Mouse (Mus musculus): Measurements from ENCODE around the gene Hist1h2ac. TPM values are rescaled to one million over a fixed set of nuclear protein-coding genes. Genes with fewer than 3 reads are reported as not detected.
A peak's percentile ranks its signal among the peaks of the same experiment; 100 is the strongest.

Gene Hist1h2ac
- polyA plus RNA-seq, 1 experiment from 2014 or later = 0.74 TPM

DNA sequence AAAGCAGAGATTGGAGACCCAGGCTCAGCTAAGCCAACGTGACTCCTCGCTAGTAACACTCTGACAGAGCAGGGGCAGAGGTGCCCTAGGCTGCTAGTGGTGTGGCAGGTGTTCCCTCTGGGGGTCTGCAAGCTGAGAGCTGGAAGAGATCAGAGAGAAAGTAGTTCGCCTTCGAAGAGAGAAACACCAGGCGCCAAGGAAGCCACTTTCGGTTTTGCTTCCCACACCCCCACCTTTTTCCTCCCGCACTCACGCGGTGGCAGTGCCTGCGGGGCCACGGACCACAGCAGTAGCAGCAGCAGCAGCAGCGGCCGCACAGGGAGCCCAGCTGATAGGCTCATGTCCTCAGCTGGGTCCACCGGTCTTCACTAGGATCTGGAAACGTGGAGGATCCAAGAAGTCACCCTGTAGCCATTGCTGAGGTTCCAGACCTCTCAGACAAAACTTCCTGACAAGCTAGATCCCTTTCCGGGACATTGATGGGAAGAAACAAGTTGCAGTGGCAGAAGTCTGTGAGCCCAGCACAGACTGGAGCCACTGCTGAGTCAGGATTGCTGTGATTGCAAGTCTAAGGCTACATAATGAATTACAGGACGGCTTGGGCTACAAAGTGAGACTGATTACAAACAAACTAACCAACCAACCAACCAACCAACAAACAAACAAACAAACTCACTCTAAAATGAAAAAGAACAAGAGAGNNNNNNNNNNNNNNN lies 26.8 kb upstream of the Hist1h2ac start, which contains the start of gene Hfe:
Gene Hfe (minus strand): TSS at position 481 of the 716 bp plus-strand sequence.
- ATAC-seq (ENCODE audit: low FRiP score, low TSS enrichment) = peak; percentile 75
- DNase-seq (ENCODE audit: low spot score) = peak; percentile 75
- TF ChIP-seq CTCF (IDR thresholded peaks at IDR 0.05; ENCODE audit: low read depth) (no peak), EP300 (optimal IDR thresholded peaks at IDR 0.05) (no peak)
- peak within 1 kb of the TSS; percentile 79 for H3K4me2 ChIP-seq (replicated peaks; ENCODE audit: low read depth)
- H3K9me3 ChIP-seq (ENCODE audit: control insufficient read depth, low read length) = no peaks in the 10 kb centered on the region
- H3K36me3 ChIP-seq (ENCODE audit: control insufficient read depth, insufficient read depth, low read length) = no peaks in the 10 kb centered on the region
- no peaks in the 10 kb centered on the region for H3K4me1 ChIP-seq (replicated peaks; ENCODE audit: control insufficient read depth, insufficient read depth)
- peak within 1 kb of the TSS; percentile 78 for H3K9ac ChIP-seq (ENCODE audit: low read length)
- H3K27ac ChIP-seq (replicated peaks) = peak within 1 kb of the TSS; percentile 58
- peak within 1 kb of the TSS; percentile 52 for H3K4me3 ChIP-seq (ENCODE audit: low read depth, low read length)
- WGBS = 3% methylated on average over 17 of the region's 17 CpGs
- H3K27me3 ChIP-seq (ENCODE audit: control insufficient read depth, insufficient read depth, low read length) = no peaks in the 10 kb centered on the region

DNA sequence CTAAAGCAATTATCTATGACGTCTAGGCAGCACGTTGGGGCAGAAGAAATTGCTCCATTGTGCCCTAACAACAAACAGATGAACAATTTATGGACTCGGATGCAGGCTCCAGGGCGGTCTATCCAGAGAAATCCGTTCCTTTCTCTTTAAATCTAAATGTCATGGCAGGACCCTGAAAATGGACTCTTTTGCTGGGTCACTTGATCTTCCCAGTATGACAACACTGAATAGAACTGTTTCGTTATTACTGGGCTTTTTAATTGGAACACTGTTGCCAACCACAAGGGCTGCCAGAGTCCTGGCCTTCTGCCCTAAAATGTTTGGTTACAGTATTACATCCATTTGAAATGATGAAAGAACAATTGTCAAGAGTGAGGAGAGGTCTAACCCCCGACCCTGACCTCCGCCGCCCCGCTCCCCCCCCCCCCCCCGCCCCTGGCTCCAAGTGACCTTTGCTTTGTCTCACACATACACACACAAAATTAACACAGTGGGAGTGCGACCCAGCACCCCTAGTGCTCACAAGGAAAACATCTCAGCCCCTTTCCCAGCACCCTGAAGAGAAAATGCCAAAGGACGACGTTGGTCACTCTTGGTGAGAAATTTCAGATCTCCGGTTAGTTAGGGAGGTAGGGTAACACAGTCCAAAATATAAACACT lies 26.1 kb upstream of the Hist1h2ac start:
- ATAC-seq (ENCODE audit: low FRiP score, low TSS enrichment) = no peak; the same call in 1 of the 2 replicates
- Histone ChIP-seq H3K9ac (ENCODE audit: low read length) (peak overlapping the region; percentile 78), H3K27me3 (ENCODE audit: control insufficient read depth, insufficient read depth, low read length) (no peaks in the 10 kb centered on the region), H3K4me2 (replicated peaks; ENCODE audit: low read depth) (peak overlapping the region; percentile 79), H3K36me3 (ENCODE audit: control insufficient read depth, insufficient read depth, low read length) (no peaks in the 10 kb centered on the region), H3K27ac (replicated peaks) (peak overlapping the region; percentile 58), H3K4me1 (replicated peaks; ENCODE audit: control insufficient read depth, insufficient read depth) (no peaks in the 10 kb centered on the region), H3K9me3 (ENCODE audit: control insufficient read depth, low read length) (no peaks in the 10 kb centered on the region), H3K4me3 (ENCODE audit: low read depth, low read length) (peak overlapping the region; percentile 52)
- 26% methylated on average over 15 of the region's 15 CpGs for WGBS
- DNase-seq (ENCODE audit: low spot score) = no peak
- TF ChIP-seq CTCF (IDR thresholded peaks at IDR 0.05; ENCODE audit: low read depth) (no peak), EP300 (optimal IDR thresholded peaks at IDR 0.05) (no peak)

DNA sequence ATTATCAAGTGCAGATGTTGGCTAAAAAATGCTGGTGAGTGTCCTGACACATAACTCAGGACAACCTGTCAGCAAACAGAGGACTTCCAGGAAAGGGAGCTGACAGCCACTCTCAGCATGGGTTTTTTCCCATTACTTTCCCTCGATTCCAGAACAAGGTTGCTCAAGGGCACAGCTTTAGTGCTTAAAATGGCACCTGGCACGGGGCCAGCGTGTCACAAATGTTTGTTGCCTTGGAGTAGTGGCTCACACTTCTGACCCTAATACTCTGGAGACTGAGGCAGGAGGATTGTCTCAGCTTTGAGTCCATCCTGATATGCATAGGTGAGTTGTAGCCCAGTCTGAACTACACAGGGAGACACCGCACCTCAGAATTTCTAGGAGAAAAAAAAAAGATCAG lies 24.9 kb upstream of the Hist1h2ac start:
- Histone ChIP-seq H3K9me3 (ENCODE audit: control insufficient read depth, low read length) (no peaks in the 10 kb centered on the region), H3K4me1 (replicated peaks; ENCODE audit: control insufficient read depth, insufficient read depth) (no peaks in the 10 kb centered on the region), H3K9ac (ENCODE audit: low read length) (no peak overlapping the region), H3K27me3 (ENCODE audit: control insufficient read depth, insufficient read depth, low read length) (no peaks in the 10 kb centered on the region), H3K36me3 (ENCODE audit: control insufficient read depth, insufficient read depth, low read length) (no peaks in the 10 kb centered on the region), H3K4me2 (replicated peaks; ENCODE audit: low read depth) (no peak overlapping the region), H3K4me3 (ENCODE audit: low read depth, low read length) (no peak overlapping the region; the same call in 1 of the 2 replicates), H3K27ac (replicated peaks) (no peak overlapping the region)
- TF ChIP-seq EP300 (optimal IDR thresholded peaks at IDR 0.05) (no peak), CTCF (IDR thresholded peaks at IDR 0.05; ENCODE audit: low read depth) (no peak)
- DNase-seq (ENCODE audit: low spot score) (no peak), ATAC-seq (ENCODE audit: low FRiP score, low TSS enrichment) (no peak)
- 72% methylated on average over 4 of the region's 4 CpGs for WGBS

DNA sequence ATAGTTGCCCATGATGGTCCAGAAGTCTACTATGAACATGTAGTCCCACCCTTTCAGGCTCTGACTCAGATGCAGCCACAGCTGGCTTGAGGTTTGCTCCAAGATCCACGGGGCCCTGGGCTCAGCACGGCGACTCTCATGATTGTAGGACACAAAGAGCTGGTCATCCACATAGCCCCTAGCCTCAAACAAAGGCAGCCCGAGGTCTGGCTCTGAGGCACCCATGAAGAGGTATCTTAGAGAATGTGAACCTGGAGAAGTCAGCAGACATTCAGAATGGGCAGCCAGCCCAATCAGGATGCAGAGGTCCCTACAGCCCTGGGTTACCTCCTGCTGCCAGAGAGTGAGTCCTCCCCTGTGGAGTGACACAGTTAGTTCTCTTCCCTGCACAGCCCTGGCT lies 24.3 kb upstream of the Hist1h2ac start:
- no peak overlapping the region for H3K9ac ChIP-seq (ENCODE audit: low read length)
- no peaks in the 10 kb centered on the region for H3K9me3 ChIP-seq (ENCODE audit: control insufficient read depth, low read length)
- 87% methylated on average over 4 of the region's 4 CpGs for WGBS
- H3K36me3 ChIP-seq (ENCODE audit: control insufficient read depth, insufficient read depth, low read length) = no peaks in the 10 kb centered on the region
- H3K27me3 ChIP-seq (ENCODE audit: control insufficient read depth, insufficient read depth, low read length) = no peaks in the 10 kb centered on the region
- no peak overlapping the region for H3K4me2 ChIP-seq (replicated peaks; ENCODE audit: low read depth)
- TF ChIP-seq CTCF (IDR thresholded peaks at IDR 0.05; ENCODE audit: low read depth) (no peak), EP300 (optimal IDR thresholded peaks at IDR 0.05) (no peak)
- ATAC-seq (ENCODE audit: low FRiP score, low TSS enrichment) (no peak), DNase-seq (ENCODE audit: low spot score) (no peak)
- no peak overlapping the region for H3K4me3 ChIP-seq (ENCODE audit: low read depth, low read length)
- H3K27ac ChIP-seq (replicated peaks) = no peak overlapping the region
- H3K4me1 ChIP-seq (replicated peaks; ENCODE audit: control insufficient read depth, insufficient read depth) = no peaks in the 10 kb centered on the region

DNA sequence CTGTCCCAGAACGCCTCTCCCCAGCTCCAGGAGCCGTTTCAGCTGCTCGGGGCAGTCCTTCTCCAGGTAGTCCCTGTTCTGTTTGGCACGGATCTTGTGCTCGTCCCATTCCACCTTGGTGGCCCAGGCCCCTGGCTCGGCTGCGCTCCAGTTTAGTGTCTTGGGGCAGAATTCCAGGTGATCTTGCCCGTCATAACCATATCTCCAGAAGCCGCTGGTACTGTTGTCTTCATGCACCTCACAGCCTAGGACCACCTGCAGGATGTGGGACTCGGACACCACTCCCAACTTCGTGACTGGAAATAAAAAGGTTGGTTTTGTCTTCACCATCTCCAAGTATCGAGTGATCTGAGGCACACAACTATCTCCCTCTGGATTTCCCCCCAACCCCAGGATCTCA lies 23.0 kb upstream of the Hist1h2ac start:
- DNase-seq (ENCODE audit: low spot score) (no peak), ATAC-seq (ENCODE audit: low FRiP score, low TSS enrichment) (no peak)
- no peaks in the 10 kb centered on the region for H3K4me1 ChIP-seq (replicated peaks; ENCODE audit: control insufficient read depth, insufficient read depth)
- no peaks in the 10 kb centered on the region for H3K36me3 ChIP-seq (ENCODE audit: control insufficient read depth, insufficient read depth, low read length)
- 93% methylated on average over 12 of the region's 12 CpGs for WGBS
- H3K27ac ChIP-seq (replicated peaks) = no peak overlapping the region
- H3K4me3 ChIP-seq (ENCODE audit: low read depth, low read length) = no peak overlapping the region
- H3K4me2 ChIP-seq (replicated peaks; ENCODE audit: low read depth) = no peak overlapping the region
- no peak for TF ChIP-seq EP300 (optimal IDR thresholded peaks at IDR 0.05)
- TF ChIP-seq CTCF (IDR thresholded peaks at IDR 0.05; ENCODE audit: low read depth) = no peak
- H3K27me3 ChIP-seq (ENCODE audit: control insufficient read depth, insufficient read depth, low read length) = no peaks in the 10 kb centered on the region
- no peaks in the 10 kb centered on the region for H3K9me3 ChIP-seq (ENCODE audit: control insufficient read depth, low read length)
- no peak overlapping the region for H3K9ac ChIP-seq (ENCODE audit: low read length)

All from stomach, postnatal 0 days (tissue).